Mouse (Mus musculus): ENCODE results near the gene Mospd1. TPM values are rescaled to one million over a fixed set of nuclear protein-coding genes. Genes with fewer than 3 reads are reported as not detected.

Mospd1 gene
- 10 to 100 TPM; 12.7 to 15.1 TPM for total RNA-seq (2021)
- long read RNA-seq, transcript Mospd1-202 (6 exons, 1,773 nt): major isoform, 21 of 27 reads
- long read RNA-seq, partial matches to known transcripts: 0 of 27 reads
- long read RNA-seq, other reads (novel, unspliced or antisense): 6 of 27 reads

GRCm38 (mm10) chrX:53370366-53370740, at the start of gene Mospd1:
Mospd1 (minus strand) TSS chrX:53370502.
- DNase-seq (ENCODE audit: low spot score in 2 of 2): peak; percentile 70 to 79

GRCm38 (mm10) chrX:53386362-53386761, 16.1 kb upstream of the Mospd1 start:
- no peak for DNase-seq (ENCODE audit: low spot score in 2 of 2)

- DNase-seq (ENCODE audit: low spot score in 2 of 2): no peak
These were observed 12.8 kb upstream of the Mospd1 start for GRCm38 (mm10) chrX:53383122-53383521.

- DNase-seq (ENCODE audit: low spot score in 2 of 2): peak in 1 of 2 experiments; percentile 3
These were observed 552 bp downstream of the Mospd1 start for GRCm38 (mm10) chrX:53369534-53370365.

- no peak for DNase-seq (ENCODE audit: low spot score in 2 of 2)
These were observed 5.5 kb downstream of the Mospd1 start for GRCm38 (mm10) chrX:53364668-53365383.

- DNase-seq (ENCODE audit: low spot score in 2 of 2): no peak
These were observed 21.9 kb downstream of the Mospd1 start for GRCm38 (mm10) chrX:53348374-53348773.

- peak; percentile 34 to 36 for DNase-seq (ENCODE audit: low spot score in 2 of 2)
These were observed 28.8 kb downstream of the Mospd1 start for GRCm38 (mm10) chrX:53341531-53341930.

GRCm38 (mm10) chrX:53337355-53337754, 32.9 kb downstream of the Mospd1 start:
- DNase-seq (ENCODE audit: low spot score in 2 of 2): no peak

- no peak for DNase-seq (ENCODE audit: low spot score in 2 of 2)
These were observed 39.9 kb downstream of the Mospd1 start for GRCm38 (mm10) chrX:53330396-53330795.

- no peak for DNase-seq (ENCODE audit: low spot score in 2 of 2)
These were observed 49.2 kb downstream of the Mospd1 start for GRCm38 (mm10) chrX:53321111-53321510.

- no peak for DNase-seq (ENCODE audit: low spot score in 2 of 2)
These were observed 49.7 kb downstream of the Mospd1 start for GRCm38 (mm10) chrX:53320564-53320963.

Other genes starting within 250 kb of the Mospd1 start
- gene Plac1, start 130.4 kb downstream of the Mospd1 start, total RNA-seq (2021): not detected
- 1 to 10 TPM; 2.6 to 3.4 TPM for gene Fam122b, start 100.7 kb downstream of the Mospd1 start, total RNA-seq (2021)
- gene Fam122c, start 97.1 kb downstream of the Mospd1 start, total RNA-seq (2021): not detected
- gene Etd, start 64.4 kb upstream of the Mospd1 start, total RNA-seq (2021): not detected
- 100 to 1,000 TPM; 116 to 128 TPM for gene Rtl8c, start 237.5 kb upstream of the Mospd1 start, total RNA-seq (2021)
- gene Gm14597, start 238.5 kb upstream of the Mospd1 start, total RNA-seq (2021): not detected

Measured in layer of hippocampus, postnatal 10 days (tissue).